Mouse (Mus musculus): ENCODE results near the gene Crx.

DNA sequence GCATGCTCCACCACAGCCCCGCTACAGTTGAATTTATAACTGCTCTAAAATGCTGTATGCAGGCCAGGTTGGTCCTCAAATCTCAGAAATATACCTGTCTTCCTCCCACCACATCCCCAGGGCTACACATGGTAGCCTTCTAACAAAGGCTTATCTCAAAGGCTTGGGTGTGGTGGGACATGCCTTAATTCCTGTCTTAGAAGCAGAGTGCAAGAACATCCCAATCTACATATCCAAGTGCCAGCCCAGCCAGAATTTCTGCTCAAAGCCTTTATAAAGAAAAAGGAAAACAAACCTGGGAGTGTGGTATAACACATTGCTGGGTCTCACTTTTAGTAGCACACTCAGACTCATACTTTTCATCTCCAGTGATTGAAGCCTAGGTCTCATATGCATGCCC, 14.5 kb upstream of the Crx start:
- TF ChIP-seq EP300 (optimal IDR thresholded peaks at IDR 0.05) (no peak), CTCF (IDR thresholded peaks at IDR 0.05; ENCODE audit: low read depth) (no peak)
